Mouse (Mus musculus): ENCODE data around the gene Rplp0. TPM values are rescaled to one million over a fixed set of nuclear protein-coding genes. Genes with fewer than 3 reads are reported as not detected.

Gene Rplp0
- polyA plus RNA-seq (2012; rRNA removed), result 2,245 and 2,728 TPM in 2 replicates

GRCm38 (mm10) chr5:115559237-115560101 lies at the start of gene Rplp0:
Gene Rplp0 (plus strand): TSS chr5:115559467.

GRCm38 (mm10) chr5:115564737-115565393 lies 5.6 kb downstream of the Rplp0 start, which contains the start of gene Gcn1l1:
Gene Gcn1l1 (plus strand): TSS chr5:115565254.

Other genes starting within 250 kb of the Rplp0 start
- 179 and 226 TPM in 2 replicates for gene Srsf9, start 232.3 kb upstream of the Rplp0 start, polyA plus RNA-seq (2012; rRNA removed)
- gene Gatc, start 218.3 kb upstream of the Rplp0 start, polyA plus RNA-seq (2012; rRNA removed), result 21.5 and 27.9 TPM in 2 replicates
- 31.4 and 31.6 TPM in 2 replicates for gene Triap1, start 218.2 kb upstream of the Rplp0 start, polyA plus RNA-seq (2012; rRNA removed)
- 811 and 1,449 TPM in 2 replicates for gene Cox6a1, start 210.5 kb upstream of the Rplp0 start, polyA plus RNA-seq (2012; rRNA removed)
- 280 and 494 TPM in 2 replicates for gene Msi1, start 129.9 kb upstream of the Rplp0 start, polyA plus RNA-seq (2012; rRNA removed)
- gene Pla2g1b, start 93.2 kb upstream of the Rplp0 start, polyA plus RNA-seq (2012; rRNA removed), result not detected in 2 replicates
- 41.7 and 58.3 TPM in 2 replicates for gene Sirt4, start 74.7 kb upstream of the Rplp0 start, polyA plus RNA-seq (2012; rRNA removed)
- gene Pxn, start 52.8 kb upstream of the Rplp0 start, polyA plus RNA-seq (2012; rRNA removed), result 35.1 and 46.8 TPM in 2 replicates
- 49.0 and 56.7 TPM in 2 replicates for gene Gcn1l1, start 5.8 kb downstream of the Rplp0 start, polyA plus RNA-seq (2012; rRNA removed)
- gene Rab35, start 72.4 kb downstream of the Rplp0 start, polyA plus RNA-seq (2012; rRNA removed), result 56.2 and 63.9 TPM in 2 replicates
- 29.7 and 36.1 TPM in 2 replicates for gene Bicdl1, start 172.2 kb downstream of the Rplp0 start, polyA plus RNA-seq (2012; rRNA removed)